Mouse (Mus musculus): ENCODE data around the gene Atp6v1e2. TPM values are rescaled to one million over a fixed set of nuclear protein-coding genes. Genes with fewer than 3 reads are reported as not detected.

The Atp6v1e2 gene
- polyA plus RNA-seq, 1 experiment from 2014 or later = not detected

GRCm38 (mm10) chr17:86937064-86937463, 10.6 kb downstream of the Atp6v1e2 start:
- 0 out of 2 replicates have a peak, but pooled peaks cover 6% of the 10 kb centered on the region for H3K4me1 ChIP-seq
- H3K27me3 ChIP-seq (replicated peaks) = peaks cover 70% of the 10 kb centered on the region
- ATAC-seq = no peak
- H3K9ac ChIP-seq = no peak overlapping the region
- no peak overlapping the region for H3K27ac ChIP-seq
- no peak overlapping the region for H3K4me3 ChIP-seq
- H3K4me2 ChIP-seq = no peak overlapping the region
- no peaks in the 10 kb centered on the region for H3K9me3 ChIP-seq (replicated peaks)
- no peaks in the 10 kb centered on the region for H3K36me3 ChIP-seq
- WGBS (ENCODE audit: insufficient replicate concordance) = 55% methylated on average over 2 of the region's 2 CpGs

GRCm38 (mm10) chr17:86932896-86933295, 14.8 kb downstream of the Atp6v1e2 start:
- H3K9ac ChIP-seq = no peak overlapping the region
- H3K4me3 ChIP-seq = no peak overlapping the region
- H3K36me3 ChIP-seq = no peaks in the 10 kb centered on the region
- 0 out of 2 replicates have a peak, but pooled peaks cover 6% of the 10 kb centered on the region for H3K4me1 ChIP-seq
- no peak for ATAC-seq
- no peak overlapping the region for H3K27ac ChIP-seq
- H3K4me2 ChIP-seq = no peak overlapping the region
- H3K9me3 ChIP-seq (replicated peaks) = no peaks in the 10 kb centered on the region
- 42% methylated on average over 5 of the region's 5 CpGs for WGBS (ENCODE audit: insufficient replicate concordance)
- H3K27me3 ChIP-seq (replicated peaks) = peaks cover 47% of the 10 kb centered on the region

GRCm38 (mm10) chr17:86929981-86930380, 17.7 kb downstream of the Atp6v1e2 start:
- no peak overlapping the region for H3K27ac ChIP-seq
- H3K36me3 ChIP-seq = no peaks in the 10 kb centered on the region
- no peak overlapping the region for H3K4me2 ChIP-seq
- H3K9ac ChIP-seq = no peak overlapping the region
- H3K9me3 ChIP-seq (replicated peaks) = no peaks in the 10 kb centered on the region; the same call in 1 of the 2 replicates
- no peaks in the 10 kb centered on the region for H3K4me1 ChIP-seq
- no peak overlapping the region for H3K4me3 ChIP-seq
- H3K27me3 ChIP-seq (replicated peaks) = peaks cover 23% of the 10 kb centered on the region; the same call in 1 of the 2 replicates
- no peak for ATAC-seq

DNA sequence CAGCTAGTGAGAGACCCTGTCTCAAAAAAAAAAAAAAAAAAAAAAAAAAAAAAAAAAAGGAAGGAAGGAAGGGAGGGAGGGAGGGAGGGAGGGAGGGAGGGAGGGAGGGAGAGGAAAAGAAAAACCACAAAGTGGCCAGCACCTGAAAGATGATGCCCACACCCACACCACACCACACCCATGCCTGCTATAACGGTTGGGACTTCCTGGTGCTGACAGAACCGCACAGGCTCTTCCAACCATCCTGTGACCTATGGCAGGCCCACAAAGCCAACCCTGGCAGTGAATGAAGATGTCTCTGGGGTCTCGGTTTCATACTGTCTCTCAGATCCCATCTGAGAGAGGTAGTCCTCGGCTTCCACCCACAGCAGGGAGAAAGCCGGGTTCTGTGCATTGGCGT, 18.3 kb downstream of the Atp6v1e2 start:
- H3K9ac ChIP-seq = no peak overlapping the region
- H3K4me2 ChIP-seq = no peak overlapping the region
- no peak overlapping the region for H3K27ac ChIP-seq
- ATAC-seq = no peak
- H3K27me3 ChIP-seq (replicated peaks) = peaks cover 20% of the 10 kb centered on the region; the same call in 1 of the 2 replicates
- no peaks in the 10 kb centered on the region for H3K4me1 ChIP-seq
- WGBS (ENCODE audit: insufficient replicate concordance) = 53% methylated on average over 6 of the region's 6 CpGs
- no peak overlapping the region for H3K4me3 ChIP-seq
- no peaks in the 10 kb centered on the region; the same call in 1 of the 2 replicates for H3K9me3 ChIP-seq (replicated peaks)
- H3K36me3 ChIP-seq = no peaks in the 10 kb centered on the region

- Histone ChIP-seq H3K27me3 (replicated peaks) (0 out of 2 replicates have a peak, but pooled peaks cover 5% of the 10 kb centered on the region), H3K9me3 (replicated peaks) (no peaks in the 10 kb centered on the region; the same call in 1 of the 2 replicates), H3K9ac (no peak overlapping the region), H3K4me2 (no peak overlapping the region), H3K4me1 (no peaks in the 10 kb centered on the region), H3K27ac (no peak overlapping the region), H3K36me3 (no peaks in the 10 kb centered on the region), H3K4me3 (no peak overlapping the region)
- WGBS (ENCODE audit: insufficient replicate concordance) = 63% methylated on average over 3 of the region's 3 CpGs
- ATAC-seq = no peak
Measured at GRCm38 (mm10) chr17:86926836-86927235, 20.9 kb downstream of the Atp6v1e2 start.

DNA sequence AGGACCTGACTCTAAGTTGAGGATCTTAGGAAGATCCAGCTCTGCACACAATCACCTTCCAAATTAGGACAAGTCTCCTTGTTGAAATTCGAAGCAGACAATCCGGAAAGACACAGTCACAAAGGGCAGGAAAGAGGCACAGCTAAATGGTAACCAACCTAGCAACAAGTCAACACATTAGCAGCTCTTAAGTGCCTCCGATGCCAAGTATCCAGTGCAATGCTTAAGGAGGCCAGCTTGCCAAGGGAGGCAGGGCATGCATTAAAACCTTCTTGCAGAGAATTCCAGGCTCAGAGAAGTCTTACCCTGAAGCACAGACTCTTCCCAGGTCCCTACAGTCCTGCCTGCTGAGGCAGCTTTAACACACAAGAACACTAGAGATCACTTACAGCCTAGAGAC, 23.0 kb downstream of the Atp6v1e2 start:
- Histone ChIP-seq H3K4me2 (no peak overlapping the region), H3K4me1 (no peaks in the 10 kb centered on the region), H3K4me3 (no peak overlapping the region), H3K9me3 (replicated peaks) (no peaks in the 10 kb centered on the region; the same call in 1 of the 2 replicates), H3K36me3 (no peaks in the 10 kb centered on the region), H3K9ac (no peak overlapping the region), H3K27me3 (replicated peaks) (no peaks in the 10 kb centered on the region), H3K27ac (no peak overlapping the region)
- no peak for ATAC-seq
- WGBS (ENCODE audit: insufficient replicate concordance) = 72% methylated on average over 3 of the region's 3 CpGs

GRCm38 (mm10) chr17:86919729-86920128, 28.0 kb downstream of the Atp6v1e2 start:
- Histone ChIP-seq H3K4me2 (no peak overlapping the region), H3K4me1 (no peaks in the 10 kb centered on the region), H3K4me3 (no peak overlapping the region), H3K9ac (no peak overlapping the region), H3K27me3 (replicated peaks) (0 out of 2 replicates have a peak, but pooled peaks cover 3% of the 10 kb centered on the region), H3K9me3 (replicated peaks) (no peaks in the 10 kb centered on the region), H3K27ac (no peak overlapping the region), H3K36me3 (no peaks in the 10 kb centered on the region)
- WGBS (ENCODE audit: insufficient replicate concordance) = 65% methylated on average over 11 of the region's 11 CpGs
- no peak for ATAC-seq

GRCm38 (mm10) chr17:86918786-86919185, 28.9 kb downstream of the Atp6v1e2 start:
- no peaks in the 10 kb centered on the region for H3K9me3 ChIP-seq (replicated peaks)
- H3K4me2 ChIP-seq = no peak overlapping the region
- no peaks in the 10 kb centered on the region for H3K36me3 ChIP-seq
- no peak overlapping the region for H3K27ac ChIP-seq
- H3K9ac ChIP-seq = no peak overlapping the region
- ATAC-seq = no peak
- H3K4me3 ChIP-seq = no peak overlapping the region
- WGBS (ENCODE audit: insufficient replicate concordance) = 42% methylated on average over 6 of the region's 6 CpGs
- H3K27me3 ChIP-seq (replicated peaks) = 0 out of 2 replicates have a peak, but pooled peaks cover 3% of the 10 kb centered on the region
- no peaks in the 10 kb centered on the region for H3K4me1 ChIP-seq

DNA sequence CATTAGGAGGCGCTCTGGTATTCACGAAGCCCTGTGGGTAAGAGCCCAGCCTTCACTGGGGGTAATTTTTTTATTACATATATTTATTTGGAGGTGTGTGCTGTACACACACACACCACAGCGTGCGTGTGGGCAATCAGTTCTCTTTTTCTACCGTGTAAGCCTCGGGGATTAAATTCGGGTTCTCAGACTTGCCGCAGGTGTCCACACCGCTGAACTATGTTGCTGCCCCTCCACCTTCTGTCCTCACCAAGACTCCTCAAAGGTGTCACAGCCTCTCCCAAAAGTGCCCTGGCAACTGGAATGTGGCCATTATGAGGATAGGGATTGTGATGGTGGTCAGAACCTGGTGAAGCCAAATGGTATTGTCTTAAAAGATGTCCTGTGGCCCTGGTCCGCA, 30.6 kb downstream of the Atp6v1e2 start, which contains the start of gene Tmem247:
Gene Tmem247, plus strand, starts transcription at position 301 of the 400 bp plus-strand sequence.
- no peak within 1 kb of the TSS for H3K4me3 ChIP-seq
- no peak within 1 kb of the TSS for H3K4me2 ChIP-seq
- H3K9ac ChIP-seq = no peak within 1 kb of the TSS
- ATAC-seq = no peak
- no peaks in the 10 kb centered on the region for H3K36me3 ChIP-seq
- no peaks in the 10 kb centered on the region for H3K4me1 ChIP-seq
- 74% methylated on average over 10 of the region's 10 CpGs for WGBS (ENCODE audit: insufficient replicate concordance)
- no peak within 1 kb of the TSS for H3K27ac ChIP-seq
- H3K27me3 ChIP-seq (replicated peaks) = 0 out of 2 replicates have a peak, but pooled peaks cover 3% of the 10 kb centered on the region
- H3K9me3 ChIP-seq (replicated peaks) = no peaks in the 10 kb centered on the region

GRCm38 (mm10) chr17:86915540-86915939, 32.2 kb downstream of the Atp6v1e2 start:
- Histone ChIP-seq H3K9ac (no peak overlapping the region), H3K9me3 (replicated peaks) (no peaks in the 10 kb centered on the region), H3K27me3 (replicated peaks) (0 out of 2 replicates have a peak, but pooled peaks cover 3% of the 10 kb centered on the region), H3K4me2 (no peak overlapping the region), H3K4me1 (0 out of 2 replicates have a peak, but pooled peaks cover 5% of the 10 kb centered on the region), H3K4me3 (no peak overlapping the region), H3K36me3 (no peaks in the 10 kb centered on the region), H3K27ac (no peak overlapping the region)
- 64% methylated on average over 4 of the region's 4 CpGs for WGBS (ENCODE audit: insufficient replicate concordance)
- no peak for ATAC-seq

- no peak overlapping the region for H3K4me3 ChIP-seq
- 55% methylated on average over 7 of the region's 7 CpGs for WGBS (ENCODE audit: insufficient replicate concordance)
- H3K27me3 ChIP-seq (replicated peaks) = peaks cover 2% of the 10 kb centered on the region; the same call in 1 of the 2 replicates
- no peak for ATAC-seq
- no peaks in the 10 kb centered on the region for H3K9me3 ChIP-seq (replicated peaks)
- no peak overlapping the region for H3K9ac ChIP-seq
- 0 out of 2 replicates have a peak, but pooled peaks cover 5% of the 10 kb centered on the region for H3K4me1 ChIP-seq
- H3K36me3 ChIP-seq = no peaks in the 10 kb centered on the region
- H3K27ac ChIP-seq = no peak overlapping the region
- no peak overlapping the region for H3K4me2 ChIP-seq
Measured at GRCm38 (mm10) chr17:86913003-86913607, 34.6 kb downstream of the Atp6v1e2 start.

- no peak overlapping the region for H3K4me3 ChIP-seq
- 0 out of 2 replicates have a peak, but pooled peaks cover 5% of the 10 kb centered on the region for H3K4me1 ChIP-seq
- H3K36me3 ChIP-seq = no peaks in the 10 kb centered on the region
- H3K9ac ChIP-seq = no peak overlapping the region
- no peaks in the 10 kb centered on the region for H3K9me3 ChIP-seq (replicated peaks)
- no peak overlapping the region for H3K27ac ChIP-seq
- WGBS (ENCODE audit: insufficient replicate concordance) = 47% methylated on average over 5 of the region's 5 CpGs
- no peak overlapping the region for H3K4me2 ChIP-seq
- H3K27me3 ChIP-seq (replicated peaks) = no peaks in the 10 kb centered on the region; the same call in 1 of the 2 replicates
- no peak for ATAC-seq
Measured at GRCm38 (mm10) chr17:86911261-86911660, 36.4 kb downstream of the Atp6v1e2 start.
